Mouse (Mus musculus): ENCODE data around the gene Gm30191.
A peak's percentile ranks its signal among the peaks of the same experiment; 100 is the strongest.

The Gm30191 gene

GRCm38 (mm10) chr4:134252131-134252910 is 5.6 kb downstream of the Gm30191 start:
- DNase-seq = no peak

GRCm38 (mm10) chr4:134252911-134253721 is 6.4 kb downstream of the Gm30191 start:
- no peak for DNase-seq

- no peak for DNase-seq
Measured at GRCm38 (mm10) chr4:134253722-134254324, 7.1 kb downstream of the Gm30191 start, which contains the start of gene Grrp1. Gene Grrp1, minus strand, starts transcription at chr4:134254106.

- DNase-seq = no peak
Measured at GRCm38 (mm10) chr4:134254835-134255234, 8.1 kb downstream of the Gm30191 start.

- no peak for DNase-seq
Measured at GRCm38 (mm10) chr4:134255854-134256253, 9.1 kb downstream of the Gm30191 start.

GRCm38 (mm10) chr4:134256407-134257197 is 9.9 kb downstream of the Gm30191 start:
- no peak for DNase-seq

- no peak for DNase-seq
Measured at GRCm38 (mm10) chr4:134257198-134258009, 10.7 kb downstream of the Gm30191 start.

GRCm38 (mm10) chr4:134258354-134258753 is 11.6 kb downstream of the Gm30191 start:
- no peak for DNase-seq

GRCm38 (mm10) chr4:134263191-134263590 is 16.5 kb downstream of the Gm30191 start:
- DNase-seq = peak; percentile 56 to 61

- no peak for DNase-seq
Measured at GRCm38 (mm10) chr4:134265860-134266585, 19.3 kb downstream of the Gm30191 start.

GRCm38 (mm10) chr4:134268102-134268655 is 21.4 kb downstream of the Gm30191 start:
- no peak for DNase-seq

- DNase-seq = peak; percentile 44 to 49
Measured at GRCm38 (mm10) chr4:134269622-134270021, 22.9 kb downstream of the Gm30191 start.

- DNase-seq = no peak
Measured at GRCm38 (mm10) chr4:134271979-134272378, 25.2 kb downstream of the Gm30191 start.

- DNase-seq = no peak
Measured at GRCm38 (mm10) chr4:134272731-134273416, 26.1 kb downstream of the Gm30191 start.

- peak; percentile 57 to 61 for DNase-seq
Measured at GRCm38 (mm10) chr4:134273417-134274345, 26.9 kb downstream of the Gm30191 start.

- DNase-seq = no peak
Measured at GRCm38 (mm10) chr4:134284942-134285341, 38.2 kb downstream of the Gm30191 start.

- DNase-seq = no peak
Measured at GRCm38 (mm10) chr4:134286226-134287167, 39.8 kb downstream of the Gm30191 start.

- DNase-seq = peak; percentile 99 to 100
Measured at GRCm38 (mm10) chr4:134287168-134287564, 40.4 kb downstream of the Gm30191 start.
